Mouse (Mus musculus) Patski (cell line): ENCODE measurements around the gene Rtn1. TPM values are rescaled to one million over a fixed set of nuclear protein-coding genes. Genes with fewer than 3 reads are reported as not detected.

Source experiments
- ATAC-seq: fragments of 100-300 bp; one replicate; pipeline ENCODE4 v1.8.0; 2021
- CTCF ChIA-PET: fragments of 350-600 bp; sonication (Branson Sonifier 250); formaldehyde crosslinking; loops from one replicate; lab custom pipeline; 2022; ENCODE audit warnings: inconsistent platforms; lab: Charles Lee
- POLR2A ChIA-PET: fragments of 350-600 bp; sonication (Branson Sonifier 250); formaldehyde crosslinking; loops from one replicate; lab custom pipeline; 2022; ENCODE audit warnings: antibody characterized with exemption, inconsistent platforms; lab: Charles Lee
- DNase-seq: peaks from one replicate; pipeline ENCODE4 v3.0.0-alpha.2; 2011; ENCODE audit warnings: low read depth, low spot score
- H3K27me3 ChIP-seq: fragments of 371-371 bp; one replicate; pipeline ENCODE4 v1.5.1; 2021
- CTCF ChIP-seq: fragments of 100-300 bp; IDR thresholded peaks from one replicate; pipeline ENCODE4 v1.5.1; 2021
- in situ Hi-C: fragments of 300-500 bp; cut with MboI; formaldehyde crosslinking; loops from 3 replicates; pipeline ENCODE4 v1.11.1; 2018; ENCODE audit warnings: low pct_unique_long_range_greater_than_20kb, mixed read lengths
- polyA plus RNA-seq: library from polyadenylated mRNA; unstranded; gene quantifications from one replicate; pipeline ENCODE4 v1.2.3, GENCODE M21; 2021

The Rtn1 gene
- polyA plus RNA-seq, 1 experiment from 2014 or later, result 15.0 TPM

DNA sequence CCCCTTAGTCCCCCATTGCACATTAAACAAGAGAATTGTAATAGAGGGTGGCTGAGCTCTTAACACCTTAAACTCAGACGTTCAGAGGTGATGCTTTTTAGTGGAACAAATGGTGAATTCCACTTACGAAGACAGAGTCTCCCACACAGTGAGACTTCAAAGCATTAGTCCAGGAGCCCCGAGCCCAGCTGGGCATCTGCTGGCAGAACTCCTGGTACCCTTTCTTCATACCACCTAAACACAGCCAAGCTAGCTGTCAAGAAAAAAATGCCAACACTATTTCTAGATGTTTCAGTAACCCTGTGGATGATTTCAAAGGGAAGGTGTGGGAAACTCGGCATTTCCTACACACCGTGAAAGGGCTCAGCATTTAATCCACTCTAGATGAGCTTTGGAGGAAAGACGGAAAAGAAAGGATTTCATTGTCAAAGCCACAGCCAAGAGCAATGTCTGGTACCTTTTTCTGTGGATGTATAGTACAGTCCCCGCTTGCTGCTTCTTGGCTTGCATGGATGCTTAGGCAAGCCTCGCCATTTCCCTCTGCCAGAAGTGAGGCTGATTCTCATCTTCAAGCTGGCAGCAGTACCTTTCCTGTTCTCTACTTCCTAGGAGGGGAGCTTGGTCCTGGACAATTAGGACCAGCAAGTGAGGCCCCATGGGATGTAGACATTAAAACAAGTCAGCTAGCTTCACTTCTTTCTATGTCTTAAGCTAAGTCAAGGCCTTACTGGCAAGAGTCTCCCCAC, 179.2 kb downstream of the Rtn1 start:
- ChIA-PET POLR2A (no interaction called here), CTCF (no interaction called here)
- TF ChIP-seq CTCF, result no peak
- H3K27me3 ChIP-seq, result no peaks in the 10 kb centered on the region
- ATAC-seq (no peak), DNase-seq (no peak)
- in situ Hi-C loops, result no loop called here

DNA sequence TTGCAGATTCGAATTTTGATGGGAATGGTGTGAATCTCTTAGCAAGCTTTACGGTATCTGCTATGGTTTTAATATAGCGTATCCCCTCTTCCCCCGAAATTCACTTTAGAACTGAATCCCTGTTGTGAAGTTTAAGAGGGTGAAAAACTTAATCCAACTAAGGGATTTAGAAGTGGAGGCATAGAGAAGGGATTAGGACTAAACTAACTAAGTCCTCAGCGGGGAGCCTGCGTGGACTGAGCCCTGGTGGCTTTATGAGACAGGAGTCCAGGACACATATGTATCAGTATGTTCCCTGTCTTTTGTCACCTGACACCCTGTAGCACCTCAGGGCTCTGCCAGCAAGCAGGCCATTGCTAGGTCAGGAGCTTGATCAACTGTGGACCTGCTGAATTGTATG, 181.1 kb downstream of the Rtn1 start:
- ChIA-PET CTCF (interaction anchor here (1.2 kb wide), 1 partner anchor 15 kb away, joined by 3 read pairs; no protein-coding TSS in a partner anchor), POLR2A (no interaction called here)
- in situ Hi-C loops, result no loop called here
- DNase-seq (no peak), ATAC-seq (no peak)
- TF ChIP-seq CTCF, result no peak
- no peaks in the 10 kb centered on the region for H3K27me3 ChIP-seq

DNA sequence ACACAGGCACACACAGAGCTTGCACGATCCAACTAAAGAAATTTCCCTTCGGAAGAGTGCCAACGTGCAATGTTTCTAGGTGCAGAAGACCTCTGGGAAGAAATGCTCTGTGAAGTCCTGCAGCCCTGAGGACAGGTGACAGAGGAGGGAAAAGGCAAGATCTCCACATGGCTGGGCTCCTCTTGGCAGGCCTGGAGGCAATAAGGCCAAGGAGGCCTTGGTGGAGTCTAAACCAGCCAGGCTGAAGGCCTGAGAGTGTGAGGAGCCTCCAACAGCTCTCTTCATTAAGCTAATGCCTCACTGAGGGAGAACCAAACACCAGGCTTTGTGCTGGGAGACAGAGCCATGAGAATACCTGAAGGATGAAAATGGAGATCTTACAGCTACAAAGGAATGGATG, 183.5 kb downstream of the Rtn1 start:
- no peaks in the 10 kb centered on the region for H3K27me3 ChIP-seq
- ATAC-seq, result no peak
- in situ Hi-C loops, result no loop called here
- DNase-seq, result no peak
- POLR2A ChIA-PET, result interaction anchor here (0.9 kb wide), 1 partner anchor 32 kb away, joined by 3 read pairs; no protein-coding TSS in a partner anchor
- CTCF ChIA-PET, result no interaction called here
- TF ChIP-seq CTCF, result no peak

DNA sequence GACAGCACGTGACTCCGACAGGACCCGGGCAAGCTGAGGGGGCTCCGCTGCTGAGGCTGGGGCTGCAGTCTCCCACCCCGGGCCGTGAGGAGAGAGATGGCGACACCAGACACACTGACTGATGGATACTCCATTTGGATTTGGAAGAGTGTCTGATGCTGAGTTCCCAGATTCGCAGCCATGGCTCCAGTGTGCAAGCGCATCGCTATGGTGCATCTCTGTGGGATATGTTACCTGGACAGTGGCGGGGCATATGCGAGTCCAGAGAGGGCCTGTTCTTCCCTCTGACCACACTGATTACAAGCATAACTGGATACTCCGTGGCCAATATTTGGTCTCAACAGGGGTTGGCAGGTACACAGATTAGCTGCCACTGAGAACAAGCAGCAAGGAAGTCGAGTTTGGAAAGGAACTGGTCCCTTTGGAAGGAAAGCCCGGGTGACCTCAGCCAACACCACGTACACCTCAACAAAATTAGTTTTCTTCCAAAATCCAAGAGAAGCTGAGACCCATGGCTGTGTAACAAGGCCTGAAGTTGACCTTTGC, 185.2 kb downstream of the Rtn1 start:
- H3K27me3 ChIP-seq, result no peaks in the 10 kb centered on the region
- DNase-seq (no peak), ATAC-seq (no peak)
- in situ Hi-C loops, result no loop called here
- POLR2A ChIA-PET, result no interaction called here
- TF ChIP-seq CTCF, result no peak
- CTCF ChIA-PET, result no interaction called here

- TF ChIP-seq CTCF, result no peak
- CTCF ChIA-PET, result no interaction called here
- no peak for ATAC-seq
- no peak for DNase-seq
- in situ Hi-C loops, result no loop called here
- H3K27me3 ChIP-seq, result no peaks in the 10 kb centered on the region
- POLR2A ChIA-PET, result no interaction called here
Observed at GRCm38 (mm10) chr12:72213554-72213953, 195.3 kb downstream of the Rtn1 start.

GRCm38 (mm10) chr12:72200828-72201227, 208.0 kb downstream of the Rtn1 start:
- CTCF ChIA-PET, result no interaction called here
- ATAC-seq (no peak), DNase-seq (no peak)
- no peak for TF ChIP-seq CTCF
- POLR2A ChIA-PET, result interaction anchor here (0.6 kb wide), 1 partner anchor 191 kb away, joined by 4 read pairs; no protein-coding TSS in a partner anchor
- H3K27me3 ChIP-seq, result no peaks in the 10 kb centered on the region
- in situ Hi-C loops, result no loop called here

DNA sequence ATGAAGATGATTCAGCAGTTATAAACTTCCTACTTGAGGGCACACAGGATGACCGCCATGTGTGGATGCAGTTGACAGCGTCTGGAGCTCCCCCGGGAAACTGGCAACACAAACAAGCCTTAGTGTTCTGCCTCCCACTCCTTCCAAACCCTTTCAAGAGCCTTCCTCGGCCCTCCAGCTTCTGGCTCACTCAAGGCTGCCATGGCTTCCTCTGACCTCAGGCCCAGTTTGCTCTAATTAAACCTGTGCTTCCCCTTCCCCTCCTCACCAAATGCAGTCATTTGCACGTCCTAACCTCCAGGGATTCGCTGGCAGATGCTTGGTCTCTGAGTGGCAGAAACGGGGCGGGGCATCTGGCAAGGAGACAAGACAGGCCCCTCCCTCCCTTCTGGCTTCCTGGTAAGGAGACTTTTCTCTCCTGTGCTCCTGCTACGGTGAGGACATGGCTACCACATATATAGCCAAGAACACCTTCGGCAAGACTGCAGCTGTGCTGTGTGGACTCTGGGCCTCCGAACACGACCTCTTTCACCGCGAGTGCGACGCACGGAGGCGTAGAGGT, 210.8 kb downstream of the Rtn1 start:
- ChIA-PET POLR2A (no interaction called here), CTCF (no interaction called here)
- no peak for TF ChIP-seq CTCF
- H3K27me3 ChIP-seq, result peaks cover 7% of the 10 kb centered on the region
- in situ Hi-C loops, result no loop called here
- ATAC-seq (no peak), DNase-seq (no peak)

DNA sequence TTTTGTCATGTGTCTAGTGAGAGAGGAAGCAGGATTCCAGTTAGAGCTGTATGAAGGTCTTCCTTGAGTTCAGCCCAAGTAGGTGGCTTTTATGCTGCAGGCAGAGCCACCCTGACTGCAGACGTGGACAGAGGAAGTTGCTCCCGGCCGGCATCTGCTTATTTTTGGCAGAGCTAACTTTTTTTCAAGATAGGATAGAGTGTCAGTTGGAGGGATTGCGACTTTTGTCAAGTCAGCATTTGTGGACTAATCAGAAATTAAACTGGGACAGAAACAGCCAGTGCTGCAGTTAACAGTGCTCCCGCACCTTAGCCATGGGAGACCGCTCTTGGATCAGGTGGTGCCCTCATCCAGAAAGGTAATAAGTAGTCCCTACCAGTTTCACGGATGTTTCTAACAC, 211.4 kb downstream of the Rtn1 start:
- POLR2A ChIA-PET, result no interaction called here
- ATAC-seq (no peak), DNase-seq (no peak)
- in situ Hi-C loops, result no loop called here
- CTCF ChIA-PET, result no interaction called here
- peaks cover 7% of the 10 kb centered on the region for H3K27me3 ChIP-seq
- TF ChIP-seq CTCF, result no peak

GRCm38 (mm10) chr12:72184929-72185328, 223.9 kb downstream of the Rtn1 start, which contains the start of gene Ccdc175:
Gene Ccdc175, minus strand, starts transcription at chr12:72185029.
- POLR2A ChIA-PET, result no interaction called here
- in situ Hi-C loops, result no loop called here
- CTCF ChIA-PET, result no interaction called here
- no peak for TF ChIP-seq CTCF
- no peak for DNase-seq
- peaks cover 21% of the 10 kb centered on the region for H3K27me3 ChIP-seq
- ATAC-seq, result no peak

DNA sequence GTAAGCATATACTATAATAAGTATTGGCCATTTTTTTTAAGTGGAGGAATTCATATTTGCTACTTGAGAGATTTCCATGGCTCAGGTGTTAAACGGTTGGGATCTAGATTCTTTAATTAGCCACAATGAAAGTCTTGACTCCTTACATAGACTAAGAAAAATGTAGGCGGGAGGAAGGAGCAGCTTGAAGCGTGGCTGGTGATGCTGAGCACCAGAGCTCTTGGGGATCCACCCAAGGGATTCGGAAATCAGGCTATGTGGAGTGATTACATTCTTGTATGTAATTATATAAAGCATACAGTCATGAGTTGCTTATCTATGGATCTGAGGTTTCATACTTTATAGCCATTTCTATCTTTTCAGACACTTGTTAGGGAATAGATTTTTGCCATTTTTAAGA, 229.3 kb downstream of the Rtn1 start:
- TF ChIP-seq CTCF, result no peak
- ATAC-seq (no peak), DNase-seq (no peak)
- ChIA-PET CTCF (no interaction called here), POLR2A (no interaction called here)
- in situ Hi-C loops, result no loop called here
- peaks cover 21% of the 10 kb centered on the region for H3K27me3 ChIP-seq

DNA sequence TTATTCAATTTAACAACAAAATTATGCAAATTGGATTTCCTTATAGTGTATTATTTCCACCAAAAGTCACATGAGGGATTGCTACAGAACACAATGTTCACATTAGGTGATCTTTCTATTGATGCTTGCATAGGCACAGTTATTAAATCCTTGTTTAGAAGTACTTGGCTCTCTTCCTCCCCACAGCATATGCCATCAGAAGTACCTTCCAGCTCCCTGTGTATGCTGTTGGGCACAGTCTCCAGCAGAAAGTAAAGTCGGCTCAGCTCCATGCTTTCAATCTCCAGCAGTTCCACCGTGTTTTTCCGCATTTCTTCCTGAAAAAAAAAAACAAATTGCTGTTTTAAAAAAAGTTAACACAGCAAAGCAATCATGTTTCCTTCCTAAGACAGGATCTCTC, 230.5 kb downstream of the Rtn1 start:
- peaks cover 21% of the 10 kb centered on the region for H3K27me3 ChIP-seq
- TF ChIP-seq CTCF, result no peak

More for the DNA sequence above, 230.5 kb downstream of the Rtn1 start:
- in situ Hi-C loops, result no loop called here
- POLR2A ChIA-PET, result no interaction called here
- CTCF ChIA-PET, result no interaction called here
- ATAC-seq (no peak), DNase-seq (no peak)

Other genes starting within 250 kb of the Rtn1 start
- gene Ccdc175, start 224.0 kb downstream of the Rtn1 start, polyA plus RNA-seq, result not detected
- gene Lrrc9, start 32.8 kb upstream of the Rtn1 start, polyA plus RNA-seq, result not detected
- gene Pcnx4, start 127.3 kb upstream of the Rtn1 start, polyA plus RNA-seq, result 18.0 TPM
- 0.10 TPM for gene Gm4756, start 240.6 kb upstream of the Rtn1 start, polyA plus RNA-seq